Mouse (Mus musculus) cerebellum, adult 8-10 months (tissue): ENCODE measurements around the gene Lrit2.

Experiments
- DNase-seq: peaks from one replicate; pipeline ENCODE4 v3.0.0; 2022

Lrit2 gene

DNA sequence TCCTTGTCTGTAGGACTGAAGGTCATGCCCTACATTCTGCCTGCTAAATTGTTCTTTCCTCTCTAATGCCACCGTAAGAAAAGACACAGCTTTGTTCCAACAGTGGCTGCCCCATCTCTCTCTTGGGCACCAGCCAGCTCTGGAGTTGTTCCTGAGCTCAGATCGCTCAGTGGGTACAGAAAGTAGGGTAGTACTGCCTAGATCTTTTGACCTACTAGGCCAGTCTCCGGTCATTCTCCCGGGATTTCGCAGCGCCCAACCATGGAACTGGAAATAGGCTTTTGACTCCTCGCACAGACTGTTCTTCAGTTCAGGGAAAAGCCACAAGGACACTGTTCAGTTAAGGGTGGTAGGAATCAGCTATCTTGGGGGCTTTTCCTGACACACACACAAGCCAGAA lies 45.2 kb downstream of the Lrit2 start:
- DNase-seq, result no peak

DNA sequence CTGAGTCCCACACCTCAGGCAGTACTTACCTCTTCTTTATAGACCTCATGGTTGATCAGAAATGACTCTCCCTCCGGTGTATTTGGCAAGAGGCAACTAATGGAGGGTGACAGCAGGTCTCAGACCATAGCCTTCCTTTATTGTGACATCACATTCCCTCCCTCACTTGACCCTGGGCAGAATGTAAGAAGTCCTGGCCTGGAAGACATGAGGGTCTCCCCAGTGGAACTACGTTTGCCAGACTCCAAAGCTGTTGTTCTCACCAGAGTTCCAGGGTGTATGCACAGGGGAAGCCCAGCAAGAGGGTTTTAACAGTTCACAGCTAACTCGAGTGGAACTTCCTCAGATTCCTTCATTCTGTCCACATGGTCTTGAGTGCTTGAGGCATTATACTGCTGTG lies 46.2 kb downstream of the Lrit2 start, which contains the start of gene 2610528A11Rik:
TSS of gene 2610528A11Rik (minus strand) at position 101 of the 400 bp plus-strand sequence.
- no peak for DNase-seq

GRCm38 (mm10) chr14:37119233-37119632 lies 51.5 kb downstream of the Lrit2 start:
- DNase-seq, result no peak
